Mouse (Mus musculus): ENCODE measurements around the gene Amigo3. TPM values are rescaled to one million over a fixed set of nuclear protein-coding genes. Genes with fewer than 3 reads are reported as not detected.

Amigo3 gene
- total RNA-seq, 2 experiments from 2014 or later: 1.5 to 3.1 TPM

- DNase-seq: no peak
- TF ChIP-seq CTCF (IDR thresholded peaks at IDR 0.05): no peak
- intact Hi-C loops (cut with DNase I): no loop called here
- Histone ChIP-seq H3K4me3 (no peak overlapping the region), H3K27ac (no peak overlapping the region)
These were observed 16.6 kb downstream of the Amigo3 start for GRCm38 (mm10) chr9:108069529-108069928.

GRCm38 (mm10) chr9:108071801-108072200 lies 18.8 kb downstream of the Amigo3 start:
- Histone ChIP-seq H3K4me3 (no peak overlapping the region), H3K27ac (peak overlapping the region; percentile 85)
- TF ChIP-seq CTCF (IDR thresholded peaks at IDR 0.05): no peak
- DNase-seq: no peak
- intact Hi-C loops (cut with DNase I): no loop called here

DNA sequence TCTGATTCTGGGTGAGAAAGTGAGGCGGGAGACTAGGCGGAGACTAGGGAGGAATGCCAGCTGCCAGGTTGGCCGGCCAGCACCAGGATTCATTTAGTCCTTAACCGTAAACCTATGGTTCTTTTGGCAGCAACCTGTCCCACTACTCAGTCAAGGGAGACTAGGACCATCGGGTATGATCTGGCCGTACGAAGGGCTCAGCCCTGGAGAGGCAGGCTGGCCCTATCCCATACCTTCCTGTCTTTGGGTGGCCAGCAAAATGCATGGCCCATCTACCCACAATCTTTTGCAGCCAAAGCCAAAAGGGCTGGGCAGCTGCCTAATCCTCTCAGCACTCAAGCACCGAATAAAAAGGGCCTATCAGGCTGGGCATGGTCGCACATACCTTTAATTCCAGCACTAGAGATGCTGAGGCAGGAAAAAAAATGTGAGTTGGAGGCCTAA lies 19.5 kb downstream of the Amigo3 start:
- DNase-seq: no peak
- Histone ChIP-seq H3K4me3 (peak overlapping the region; percentile 18), H3K27ac (peak overlapping the region; percentile 85)
- TF ChIP-seq CTCF (IDR thresholded peaks at IDR 0.05): no peak
- intact Hi-C loops (cut with DNase I): no loop called here

GRCm38 (mm10) chr9:108073141-108073930 lies 20.4 kb downstream of the Amigo3 start:
- no peak for TF ChIP-seq CTCF (IDR thresholded peaks at IDR 0.05)
- intact Hi-C loops (cut with DNase I): no loop called here
- Histone ChIP-seq H3K4me3 (peak overlapping the region; percentile 27), H3K27ac (peak overlapping the region; percentile 93)
- DNase-seq: peak; percentile 75

DNA sequence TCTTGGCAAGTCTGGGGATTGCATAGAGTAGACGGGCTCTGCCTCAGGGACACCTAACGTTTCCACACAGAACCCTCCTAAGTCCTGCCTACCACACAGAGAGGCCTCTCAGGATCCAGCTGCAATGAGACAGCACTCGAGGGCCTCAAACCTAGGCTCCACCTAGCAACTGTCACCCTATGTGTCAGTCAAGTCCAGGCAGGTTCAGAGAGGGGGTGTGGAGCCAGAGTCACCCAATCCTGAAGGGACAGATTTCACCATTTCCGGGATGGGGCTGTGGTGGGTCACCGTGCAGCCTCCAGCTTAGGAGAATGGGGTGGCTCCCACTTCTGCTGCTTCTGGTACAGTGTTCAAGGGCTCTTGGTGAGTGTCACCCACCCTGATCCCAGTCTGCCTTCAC lies 27.2 kb downstream of the Amigo3 start, which contains the start of gene Mst1:
Mst1 (plus strand) TSS at position 269 of the 400 bp plus-strand sequence.
- H3K4me3 ChIP-seq: peak within 1 kb of the TSS; percentile 99
- TF ChIP-seq CTCF (IDR thresholded peaks at IDR 0.05): no peak
- peak within 1 kb of the TSS; percentile 97 for H3K27ac ChIP-seq
- no peak for DNase-seq
- intact Hi-C loops (cut with DNase I): no loop called here

DNA sequence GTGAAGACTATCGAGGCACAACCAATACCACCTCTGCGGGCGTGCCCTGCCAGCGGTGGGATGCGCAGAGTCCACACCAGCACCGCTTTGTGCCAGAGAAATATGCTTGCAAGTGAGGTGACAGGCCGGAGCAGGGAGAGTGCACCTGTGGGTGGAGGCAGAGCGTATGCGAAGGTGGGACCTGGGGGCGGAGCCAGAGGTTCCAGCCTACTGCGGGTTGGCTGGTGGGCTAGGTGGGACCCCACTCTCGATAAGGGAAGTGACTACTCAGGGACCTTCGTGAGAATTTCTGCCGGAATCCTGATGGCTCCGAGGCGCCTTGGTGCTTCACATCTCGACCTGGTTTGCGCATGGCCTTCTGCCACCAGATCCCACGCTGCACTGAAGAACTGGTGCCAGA lies 29.6 kb downstream of the Amigo3 start:
- Histone ChIP-seq H3K4me3 (no peak overlapping the region), H3K27ac (no peak overlapping the region)
- TF ChIP-seq CTCF (IDR thresholded peaks at IDR 0.05): no peak
- no peak for DNase-seq
- intact Hi-C loops (cut with DNase I): no loop called here

DNA sequence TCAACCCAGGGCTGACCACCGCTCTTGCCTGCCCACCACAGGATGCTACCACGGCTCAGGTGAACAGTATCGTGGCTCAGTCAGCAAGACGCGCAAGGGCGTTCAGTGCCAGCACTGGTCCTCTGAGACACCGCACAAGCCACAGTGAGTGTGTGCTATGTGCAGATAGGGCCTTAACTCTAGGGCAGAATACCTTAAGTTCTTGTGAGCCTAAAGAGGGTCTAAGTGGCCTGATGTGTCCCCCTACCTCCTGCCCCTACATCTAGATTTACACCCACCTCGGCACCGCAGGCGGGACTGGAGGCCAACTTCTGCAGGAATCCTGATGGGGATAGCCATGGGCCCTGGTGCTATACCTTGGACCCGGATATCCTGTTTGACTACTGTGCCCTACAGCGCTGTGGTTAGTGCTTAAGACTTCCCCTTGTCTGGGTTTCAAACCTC lies 30.1 kb downstream of the Amigo3 start, which contains the start of gene Rnf123:
Rnf123 (minus strand) TSS at position 359 of the 444 bp plus-strand sequence.
- no peak for TF ChIP-seq CTCF (IDR thresholded peaks at IDR 0.05)
- DNase-seq: no peak
- Histone ChIP-seq H3K4me3 (no peak within 1 kb of the TSS), H3K27ac (no peak within 1 kb of the TSS)
- intact Hi-C loops (cut with DNase I): no loop called here

GRCm38 (mm10) chr9:108083561-108083960 lies 30.6 kb downstream of the Amigo3 start:
- Histone ChIP-seq H3K4me3 (no peak overlapping the region), H3K27ac (no peak overlapping the region)
- no peak for TF ChIP-seq CTCF (IDR thresholded peaks at IDR 0.05)
- intact Hi-C loops (cut with DNase I): no loop called here
- DNase-seq: no peak

DNA sequence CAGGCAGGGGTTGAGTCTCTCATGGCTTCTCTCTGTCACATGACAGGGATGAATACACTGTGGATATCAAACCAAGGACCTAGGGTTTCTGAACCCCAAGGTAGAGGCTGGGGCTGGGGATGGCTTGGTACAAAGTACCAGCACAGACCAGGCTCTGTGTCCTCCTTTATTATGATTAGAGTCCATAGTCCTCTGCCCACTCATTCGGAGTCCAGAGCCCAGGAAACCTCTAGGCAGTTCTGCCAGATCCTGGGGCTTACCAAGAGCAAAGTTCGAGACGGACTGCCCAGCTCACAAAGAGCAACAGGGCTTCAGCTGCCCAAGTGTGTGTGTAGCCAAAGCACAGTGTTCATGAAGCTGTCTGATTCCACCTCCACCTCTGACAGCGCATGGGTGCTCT lies 32.3 kb downstream of the Amigo3 start:
- DNase-seq: no peak
- Histone ChIP-seq H3K4me3 (no peak overlapping the region), H3K27ac (no peak overlapping the region)
- intact Hi-C loops (cut with DNase I): no loop called here
- no peak for TF ChIP-seq CTCF (IDR thresholded peaks at IDR 0.05)

DNA sequence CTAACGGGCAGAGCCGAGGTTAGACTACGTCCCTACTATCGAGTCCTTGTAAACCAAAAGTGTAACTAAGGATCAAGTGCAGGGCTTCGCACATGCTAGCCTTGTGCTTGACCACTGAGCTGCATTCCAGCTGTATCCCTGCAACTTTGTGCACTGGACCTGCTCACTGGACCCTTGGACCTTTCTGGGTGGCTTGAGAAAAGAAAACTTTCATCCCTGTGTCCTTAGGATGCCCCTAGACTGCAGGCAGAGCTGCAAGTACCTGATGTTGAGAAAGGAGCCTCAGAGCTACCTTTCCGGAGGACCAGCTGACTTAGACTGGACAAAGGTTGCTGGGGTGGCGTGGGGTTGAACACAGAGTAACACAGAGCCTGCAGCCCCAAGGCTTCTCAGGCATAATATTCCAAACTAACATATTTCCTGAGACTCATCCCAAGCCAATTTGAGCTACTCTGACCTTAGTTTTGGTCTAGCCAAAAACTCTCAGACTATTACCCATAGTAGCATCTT lies 37.7 kb downstream of the Amigo3 start:
- DNase-seq: no peak
- Histone ChIP-seq H3K4me3 (no peak overlapping the region), H3K27ac (no peak overlapping the region)
- intact Hi-C loops (cut with DNase I): loop anchor here (10.0 kb wide), 1 partner anchor 324 kb away; no protein-coding TSS in a partner anchor
- TF ChIP-seq CTCF (IDR thresholded peaks at IDR 0.05): no peak

GRCm38 (mm10) chr9:108093586-108093985 lies 40.6 kb downstream of the Amigo3 start:
- no peak for TF ChIP-seq CTCF (IDR thresholded peaks at IDR 0.05)
- DNase-seq: no peak
- intact Hi-C loops (cut with DNase I): loop anchor here (10.0 kb wide), 1 partner anchor 321 kb away; no protein-coding TSS in a partner anchor
- H3K27ac ChIP-seq: peak overlapping the region; percentile 92
- peak overlapping the region; percentile 96 for H3K4me3 ChIP-seq

GRCm38 (mm10) chr9:108094184-108094941 lies 41.4 kb downstream of the Amigo3 start, which contains the start of gene Apeh:
Gene Apeh (minus strand): TSS chr9:108094606.
- peak; percentile 97 for DNase-seq
- Histone ChIP-seq H3K4me3 (peak within 1 kb of the TSS; percentile 96), H3K27ac (peak within 1 kb of the TSS; percentile 92)
- TF ChIP-seq CTCF (IDR thresholded peaks at IDR 0.05): peak; percentile 20; the same call in 1 of the 2 replicates
- intact Hi-C loops (cut with DNase I): loop anchor here (2.0 to 10.0 kb wide), 2 partner anchors 106 to 320 kb away; no protein-coding TSS in a partner anchor

Measured in gastrocnemius, adult 2 months (tissue).